Mouse (Mus musculus) cortical plate, adult 2 months (tissue): ENCODE measurements at regions not wholly inside any gene's neighbourhood (a gene's known extent, or its start where the extent isn't known, plus 50 kb on each side); places are given as distances from the start of the nearest gene placed in this dataset.

Experiments used
- CTCF ChIP-seq: fragments of 200-500 bp; IDR thresholded peaks from 2 replicates; pipeline ENCODE4 v1.5.1; 2011; ENCODE audit warnings: mild to moderate bottlenecking, control low read depth, low read length; ENCODE audit not compliant: insufficient read depth; ENCODE audit errors: extremely low read depth
- POLR2A ChIP-seq: fragments of 200-500 bp; IDR thresholded peaks from 2 replicates; pipeline ENCODE4 v1.6.1; 2011; ENCODE audit warnings: mild to moderate bottlenecking, low read length, control low read depth; ENCODE audit not compliant: insufficient read depth; ENCODE audit errors: extremely low read depth

DNA sequence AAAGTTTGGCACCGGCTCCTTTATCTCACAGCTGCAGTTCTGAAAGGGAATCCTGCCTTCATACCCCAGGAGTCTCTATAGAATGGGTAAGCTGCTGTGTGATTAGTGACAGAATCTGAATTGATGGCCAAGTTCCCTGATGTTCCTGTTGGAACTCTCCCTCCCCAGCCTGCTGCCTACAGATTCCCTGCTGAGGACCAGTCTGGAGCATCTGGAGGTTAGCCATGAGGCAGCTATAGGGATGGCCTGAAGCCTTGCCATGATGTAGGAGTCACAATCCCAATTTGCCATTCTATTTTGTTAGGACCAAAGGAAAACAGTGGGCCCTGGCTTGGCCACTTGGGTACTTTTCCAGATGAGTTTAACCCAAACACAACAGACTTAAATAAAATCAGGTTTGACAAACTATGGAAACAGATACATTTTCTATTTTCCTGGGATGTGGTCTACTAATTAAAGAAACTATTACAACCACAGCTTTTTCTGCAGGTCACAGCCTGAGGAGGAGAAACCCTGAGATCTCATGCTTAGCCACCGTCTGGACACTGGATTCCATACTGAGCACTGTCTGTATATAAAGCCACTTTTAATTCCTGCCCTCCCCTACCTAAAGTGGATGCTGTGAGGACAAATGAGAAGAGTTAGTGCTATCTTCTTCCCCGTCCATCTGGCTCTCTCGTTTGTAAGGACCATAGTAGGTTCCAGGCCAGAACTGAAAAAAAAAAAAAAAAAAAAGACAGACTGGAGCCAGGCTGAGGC, 349.5 kb upstream of the Tbl1xr1 start:
- TF ChIP-seq CTCF = no peak
- no peak for TF ChIP-seq POLR2A
